Mouse (Mus musculus): ENCODE measurements at regions not wholly inside any gene's neighbourhood (a gene's known extent, or its start where the extent isn't known, plus 50 kb on each side); places are given as distances from the start of the nearest gene placed in this dataset.
"Not testable (repeated sequence)": the region's sequence is repeated elsewhere in the genome, so short reads cannot be mapped to it uniquely, and the experiment has no call there.

DNA sequence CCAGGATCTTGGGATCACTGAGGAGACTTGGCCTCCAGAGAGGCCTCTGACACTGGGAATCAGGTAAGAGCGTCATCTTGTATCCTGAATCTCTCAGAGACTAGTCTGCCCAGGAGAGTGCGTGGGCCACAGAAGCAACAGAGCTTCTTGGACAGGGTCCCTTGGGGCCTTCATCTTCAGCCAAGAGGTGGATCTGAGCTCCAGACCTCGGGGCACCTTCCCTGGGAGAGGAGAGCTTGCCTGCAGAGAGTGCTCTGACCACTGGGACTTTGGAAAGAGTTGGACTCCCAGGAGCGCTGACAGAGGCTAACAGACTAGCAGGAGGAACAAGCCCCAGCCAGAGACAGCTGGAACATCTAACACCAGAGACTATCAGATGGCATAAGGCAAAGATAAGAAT is 73.9 kb upstream of the Gm15319 start:
- DNase-seq (ENCODE audit: low spot score) = not testable (repeated sequence)

DNA sequence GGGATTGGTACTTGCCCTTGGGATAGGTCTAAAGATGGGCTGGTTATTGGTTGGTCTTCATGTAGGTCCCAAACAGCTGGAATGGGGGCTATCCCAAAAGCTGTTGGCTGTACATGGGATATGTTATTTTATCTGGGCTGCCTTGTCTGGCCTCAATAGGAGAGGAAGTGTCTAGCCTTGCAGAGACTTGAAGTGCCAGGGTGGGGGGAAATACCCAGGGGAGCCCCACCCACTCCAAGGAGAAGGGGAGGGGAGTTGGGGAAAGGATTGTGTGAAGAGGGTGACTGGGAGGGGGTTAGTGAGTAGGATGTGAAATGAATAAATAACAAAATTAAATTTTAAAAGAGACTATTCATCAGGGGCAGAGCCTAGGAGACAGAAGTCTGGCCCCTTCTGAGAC is 70.2 kb upstream of the Gm15319 start:
- DNase-seq (ENCODE audit: low spot score) = not testable (repeated sequence)

DNA sequence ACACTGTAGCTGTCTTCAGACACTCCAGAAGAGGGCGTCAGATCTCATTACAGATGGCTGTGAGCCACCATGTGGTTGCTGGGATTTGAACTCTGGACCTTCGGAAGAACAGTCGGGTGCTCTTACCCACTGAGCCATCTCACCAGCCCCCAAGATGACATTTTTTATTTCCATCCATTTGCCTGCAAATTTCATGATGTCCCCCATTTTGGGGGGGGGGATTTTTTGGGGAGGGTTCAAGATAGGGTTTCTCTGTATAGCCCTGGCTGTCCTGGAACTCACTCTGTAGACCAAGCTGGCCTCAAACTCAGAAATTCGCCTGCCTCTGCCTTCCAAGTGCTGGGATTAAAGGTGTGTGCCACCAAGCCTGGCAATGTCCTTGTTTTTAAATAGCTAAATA is 66.5 kb upstream of the Gm15319 start:
- not testable (repeated sequence) for DNase-seq (ENCODE audit: low spot score)

DNA sequence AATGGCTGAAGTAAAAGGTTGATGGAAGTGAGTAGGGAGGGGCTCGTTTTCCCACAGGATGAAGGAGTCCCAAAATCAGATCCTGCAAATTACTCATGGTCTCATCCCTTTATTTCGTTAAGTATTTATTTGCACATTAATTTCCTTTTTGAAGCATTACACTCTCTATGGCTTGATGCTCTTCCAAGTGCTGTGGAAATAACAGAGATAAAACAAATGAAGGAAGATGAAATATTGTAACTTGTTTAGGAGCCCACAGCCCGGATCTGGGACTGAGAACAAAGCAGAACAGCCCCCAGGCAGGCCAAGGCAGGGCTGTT is 61.9 kb upstream of the Gm15319 start:
- not testable (repeated sequence) for DNase-seq (ENCODE audit: low spot score)

DNA sequence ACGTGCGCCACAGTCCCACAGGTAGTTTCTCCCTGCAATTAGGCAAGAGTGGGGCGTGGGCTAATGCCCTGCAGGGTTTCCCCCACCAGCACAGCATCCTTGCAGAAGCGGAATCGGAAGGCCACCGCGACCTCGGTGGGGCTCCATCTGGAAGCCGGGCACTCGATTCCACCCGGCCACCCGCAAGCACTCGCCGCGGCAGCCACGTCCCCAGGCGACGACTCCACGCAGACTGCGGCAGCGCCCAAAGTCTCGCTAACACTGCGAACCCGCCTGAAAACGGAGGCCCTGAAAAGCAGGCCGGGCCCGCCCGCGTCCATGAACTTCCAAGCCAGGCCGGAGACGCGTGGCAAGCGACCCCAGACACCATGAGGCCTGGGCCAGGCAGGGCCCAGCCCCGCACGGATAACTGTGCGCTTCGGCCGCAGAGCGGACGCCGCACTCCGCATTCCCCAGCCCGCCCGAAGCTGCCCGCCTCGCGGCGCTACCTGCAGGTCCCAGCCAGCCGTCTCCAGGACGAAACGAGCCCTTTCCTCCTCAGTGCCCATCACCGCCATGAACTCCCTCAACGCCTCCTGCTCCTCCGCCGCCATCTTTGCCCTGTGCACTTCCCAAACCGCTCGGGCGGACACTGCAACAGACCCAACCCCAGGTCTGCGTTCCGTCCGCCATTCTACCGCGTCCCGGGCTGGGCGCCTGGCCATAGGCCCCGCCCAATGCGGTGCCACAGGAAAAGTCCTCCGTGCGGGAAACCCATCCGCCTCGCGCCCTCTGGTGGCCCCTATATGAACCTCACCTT is 61.3 kb upstream of the Gm15319 start:
- DNase-seq (ENCODE audit: low spot score) = peak; percentile 99

DNA sequence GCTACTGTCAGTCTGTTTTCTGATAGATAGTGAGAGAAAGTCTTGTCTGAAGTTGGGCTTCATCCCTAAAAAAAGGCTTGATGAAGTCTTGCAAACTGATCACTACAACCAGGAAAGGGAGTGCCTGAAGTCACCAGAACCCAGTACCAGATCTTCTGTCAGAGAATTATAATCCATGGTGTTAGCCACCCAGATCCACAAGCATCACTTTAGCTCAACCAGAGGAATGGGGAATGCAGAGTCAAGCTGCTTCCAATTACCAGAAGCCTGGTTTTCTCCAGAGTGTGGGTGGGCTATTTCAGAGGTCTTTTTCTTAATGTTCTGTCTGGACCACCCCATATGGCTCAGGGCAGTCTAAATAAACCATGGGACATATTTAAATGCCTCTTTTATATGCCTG is 57.8 kb upstream of the Gm15319 start:
- not testable (repeated sequence) for DNase-seq (ENCODE audit: low spot score)
